ENCODE assay signal across 32 mouse cellular contexts in genomic region chr16:74966099-74966498, GRCm38 (mm10).
"Had no signal": no experiment of that assay in that cellular context is flagged by ENCODE, and none has a peak within 500 bp of the region (broad histone marks: within the 10 kb centered on the region; RNA-seq: fewer than 3 reads in every experiment).

No protein-coding gene starts in this region.

- H3K4me2 ChIP-seq: limb, embryonic 12.5 days; limb, embryonic 13.5 days; limb, embryonic 15.5 days; liver, embryonic 11.5 days; liver, embryonic 12.5 days; liver, embryonic 13.5 days; liver, embryonic 15.5 days; lung, embryonic 14.5 days; lung, embryonic 15.5 days; midbrain, embryonic 11.5 days; midbrain, embryonic 12.5 days; midbrain, embryonic 13.5 days; midbrain, embryonic 15.5 days; neural tube, embryonic 12.5 days had no signal

- H3K4me3 ChIP-seq: limb, embryonic 10.5 days; limb, embryonic 12.5 days; limb, embryonic 13.5 days; limb, embryonic 15.5 days; liver, embryonic 12.5 days; liver, embryonic 13.5 days; liver, embryonic 15.5 days; lung, embryonic 15.5 days; megakaryocyte, embryonic 14.5 days; midbrain, embryonic 10.5 days; midbrain, embryonic 12.5 days; midbrain, embryonic 13.5 days; midbrain, embryonic 15.5 days; myocyte; neural tube, embryonic 12.5 days had no signal

- H3K9me3 ChIP-seq: limb, embryonic 10.5 days; limb, embryonic 12.5 days; limb, embryonic 13.5 days; limb, embryonic 15.5 days; liver, embryonic 12.5 days; liver, embryonic 13.5 days; liver, embryonic 15.5 days; lung, embryonic 15.5 days; midbrain, embryonic 10.5 days; midbrain, embryonic 12.5 days; midbrain, embryonic 13.5 days; midbrain, embryonic 15.5 days; neural tube, embryonic 12.5 days had no signal

- H3K36me3 ChIP-seq: limb, embryonic 10.5 days; limb, embryonic 12.5 days; limb, embryonic 13.5 days; limb, embryonic 15.5 days; liver, embryonic 12.5 days; liver, embryonic 13.5 days; liver, embryonic 15.5 days; lung, embryonic 15.5 days; midbrain, embryonic 10.5 days; midbrain, embryonic 12.5 days; midbrain, embryonic 13.5 days; midbrain, embryonic 15.5 days; neural tube, embryonic 12.5 days had no signal

- ATAC-seq: liver, embryonic 12.5 days; liver, postnatal 0 days; lung, postnatal 0 days; midbrain, embryonic 13.5 days; midbrain, embryonic 15.5 days; midbrain, embryonic 16.5 days had no signal

- H3K4me1 ChIP-seq: limb, embryonic 10.5 days; limb, embryonic 15.5 days; liver, embryonic 12.5 days; liver, embryonic 13.5 days; liver, embryonic 15.5 days; lung, embryonic 15.5 days; megakaryocyte, embryonic 14.5 days; midbrain, embryonic 10.5 days; midbrain, embryonic 12.5 days; midbrain, embryonic 13.5 days; midbrain, embryonic 15.5 days; neural tube, embryonic 12.5 days had no signal

- H3K27ac ChIP-seq: limb, embryonic 10.5 days; limb, embryonic 12.5 days; limb, embryonic 13.5 days; limb, embryonic 15.5 days; liver, embryonic 12.5 days; liver, embryonic 13.5 days; liver, embryonic 14.5 days; liver, embryonic 15.5 days; lung, embryonic 15.5 days; macrophage; midbrain, embryonic 10.5 days; midbrain, embryonic 12.5 days; midbrain, embryonic 13.5 days; midbrain, embryonic 15.5 days; neural tube, embryonic 12.5 days had no signal

- H3K27me3 ChIP-seq: limb, embryonic 12.5 days; limb, embryonic 13.5 days; limb, embryonic 15.5 days; liver, embryonic 12.5 days; liver, embryonic 13.5 days; liver, embryonic 15.5 days; lung, embryonic 15.5 days; megakaryocyte, embryonic 14.5 days; midbrain, embryonic 12.5 days; midbrain, embryonic 13.5 days; midbrain, embryonic 15.5 days; neural tube, embryonic 12.5 days had no signal

- DNase-seq: left cerebral cortex, postnatal 4 days; liver; liver, embryonic 13.5 days; liver, postnatal 0 days; lung, adult 18-20 months; lung, adult 2 months; lung, embryonic 14.5 days; lung, postnatal 10 days; lung, postnatal 14 days; lung, postnatal 36 days; lung, postnatal 4 days; midbrain, embryonic 14.5 days had no signal

- H3K9ac ChIP-seq: limb, embryonic 12.5 days; limb, embryonic 13.5 days; limb, embryonic 15.5 days; liver, embryonic 12.5 days; liver, embryonic 13.5 days; liver, embryonic 14.5 days; liver, embryonic 15.5 days; liver, postnatal 0 days; lung, embryonic 14.5 days; lung, embryonic 15.5 days; midbrain, embryonic 12.5 days; midbrain, embryonic 13.5 days; midbrain, embryonic 15.5 days; neural tube, embryonic 12.5 days had no signal
